Mouse (Mus musculus) midbrain, embryonic 16.5 days (tissue): ENCODE measurements around the gene Krt78. TPM values are rescaled to one million over a fixed set of nuclear protein-coding genes. Genes with fewer than 3 reads are reported as not detected.

Experiments used
- ATAC-seq: fragments of 200-750 bp; cut with Nextera tagmentation; 2 replicates; pipeline ENCODE4 v1.8.0; 2017; ENCODE audit warnings: moderate TSS enrichment
- H3K27ac ChIP-seq: fragments of 300-500 bp; sonication (generic); 2 replicates; pipeline ENCODE4 v1.5.1; 2014; ENCODE audit warnings: mild to moderate bottlenecking, low read length, mixed read lengths
- H3K27me3 ChIP-seq: fragments of 300-500 bp; sonication (generic); 2 replicates; pipeline ENCODE4 v1.6.1; 2014; ENCODE audit warnings: low read depth, low read length, mixed read lengths; ENCODE audit not compliant: control insufficient read depth, insufficient read depth
- H3K36me3 ChIP-seq: fragments of 300-500 bp; sonication (generic); 2 replicates; pipeline ENCODE4 v1.6.1; 2014; ENCODE audit warnings: mild to moderate bottlenecking, low read length, moderate library complexity, mixed read lengths; ENCODE audit not compliant: control insufficient read depth, insufficient read depth
- H3K4me1 ChIP-seq: fragments of 300-500 bp; sonication (generic); 2 replicates; pipeline ENCODE4 v1.6.1; 2014; ENCODE audit warnings: mild to moderate bottlenecking, low read length, mixed read lengths; ENCODE audit not compliant: control insufficient read depth, insufficient read depth
- H3K4me2 ChIP-seq: fragments of 300-500 bp; sonication (generic); 2 replicates; pipeline ENCODE4 v1.6.1; 2014; ENCODE audit warnings: mild to moderate bottlenecking, low read length, mixed read lengths
- H3K4me3 ChIP-seq: fragments of 300-500 bp; sonication (generic); 2 replicates; pipeline ENCODE4 v1.5.1; 2014; ENCODE audit warnings: low read depth, mild to moderate bottlenecking, low read length, moderate library complexity, mixed read lengths
- H3K9ac ChIP-seq: fragments of 300-500 bp; sonication (generic); 2 replicates; pipeline ENCODE4 v1.6.1; 2014; ENCODE audit warnings: low read depth, low read length, mixed read lengths
- H3K9me3 ChIP-seq: fragments of 300-500 bp; sonication (generic); replicated peaks from 2 replicates; pipeline ENCODE4 v1.6.1; 2014; ENCODE audit warnings: mild to moderate bottlenecking, low read length, mixed read lengths; ENCODE audit not compliant: control insufficient read depth, poor library complexity, severe bottlenecking
- WGBS: fragments of 180-500 bp; shearing (Covaris S2); extraction: QIAGEN DNeasy Blood & Tissue Kit; methylation state at CpG from one replicate; pipeline ENCODE4 v1.1.7; 2014; 5-methylcytosine and 5-hydroxymethylcytosine counted together
- polyA plus RNA-seq: library from polyadenylated mRNA; unstranded; fragments of >200 nt; fragmentation: Nextera tagmentation; extraction: Ambion mirVana; gene quantifications from 2 replicates; pipeline ENCODE4 v1.2.1, GENCODE M21; 2015

Gene Krt78
- polyA plus RNA-seq, 1 experiment from 2014 or later = not detected

- ATAC-seq = no peak
- no peak overlapping the region for H3K4me3 ChIP-seq
Observed at GRCm38 (mm10) chr15:101976641-101977040, 22.6 kb upstream of the Krt78 start.

DNA sequence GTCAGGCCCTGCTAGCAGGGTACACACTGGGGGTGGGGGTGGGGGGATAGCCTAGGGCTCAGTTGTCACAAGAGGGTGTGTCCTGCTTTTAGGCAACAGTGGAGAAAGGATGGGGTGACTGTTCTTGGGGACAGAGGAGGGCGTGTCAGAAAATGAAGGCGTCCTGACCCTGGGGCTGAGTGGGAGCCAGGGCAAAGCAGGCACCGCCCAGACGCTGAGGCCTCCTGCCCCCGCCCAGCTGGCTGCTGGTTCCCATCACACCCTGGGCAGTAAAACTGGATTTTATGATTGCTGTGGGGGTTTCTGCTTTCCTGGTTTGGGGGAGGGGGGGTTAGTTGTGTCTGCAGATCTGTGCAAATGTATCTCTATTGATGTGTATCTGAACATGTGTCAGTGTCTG, 21.9 kb upstream of the Krt78 start:
- Histone ChIP-seq H3K4me1 (peaks cover 7% of the 10 kb centered on the region), H3K9ac (no peak overlapping the region), H3K27ac (no peak overlapping the region), H3K4me3 (no peak overlapping the region), H3K27me3 (peaks cover 2% of the 10 kb centered on the region; the same call in 1 of the 2 replicates), H3K36me3 (no peaks in the 10 kb centered on the region), H3K4me2 (no peak overlapping the region), H3K9me3 (no peaks in the 10 kb centered on the region)
- WGBS = 79% methylated on average over 5 of the region's 5 CpGs
- no peak for ATAC-seq

More at GRCm38 (mm10) chr15:101976641-101977040, 22.6 kb upstream of the Krt78 start:
- no peak overlapping the region for H3K4me2 ChIP-seq
- peaks cover 7% of the 10 kb centered on the region for H3K4me1 ChIP-seq
- H3K36me3 ChIP-seq = no peaks in the 10 kb centered on the region
- WGBS = 59% methylated on average over 3 of the region's 3 CpGs
- no peaks in the 10 kb centered on the region for H3K9me3 ChIP-seq
- no peak overlapping the region for H3K27ac ChIP-seq
- H3K27me3 ChIP-seq = peaks cover 2% of the 10 kb centered on the region; the same call in 1 of the 2 replicates
- H3K9ac ChIP-seq = no peak overlapping the region

GRCm38 (mm10) chr15:101974083-101974845, 20.2 kb upstream of the Krt78 start:
- H3K4me2 ChIP-seq = peak overlapping the region; percentile 28; the same call in 1 of the 2 replicates
- no peak for ATAC-seq

DNA sequence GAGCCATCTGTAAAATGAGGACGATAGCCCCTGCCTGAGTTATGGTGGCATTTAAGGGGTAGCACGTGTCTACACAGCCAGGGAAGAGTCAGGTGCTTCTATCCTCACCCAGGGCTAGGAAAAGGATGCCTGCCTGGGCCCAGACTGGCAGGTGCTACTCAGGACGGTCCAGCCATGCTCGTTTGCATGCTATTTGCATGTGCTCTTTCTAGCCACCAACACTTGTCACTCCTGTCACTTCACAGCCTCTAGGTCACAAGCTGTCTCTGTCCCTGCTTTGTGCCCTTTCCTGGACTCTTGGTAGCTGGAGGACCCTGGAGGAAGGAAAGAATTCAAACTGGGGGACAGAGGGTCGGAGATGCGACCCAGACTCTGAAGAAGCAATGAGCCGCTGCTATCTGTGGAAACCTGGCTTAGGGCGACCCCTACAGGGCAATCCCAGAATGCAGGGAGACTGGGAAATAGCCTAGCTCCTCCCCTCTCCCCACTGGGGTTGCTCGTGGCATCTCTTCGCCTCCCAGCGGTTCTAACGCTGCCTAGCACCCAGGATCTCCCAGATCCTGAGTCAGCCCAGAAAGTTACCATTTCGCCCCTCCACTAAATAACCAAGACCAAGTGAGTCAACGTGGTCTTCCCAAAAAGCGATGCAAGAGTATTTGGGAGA, 19.5 kb upstream of the Krt78 start:
- Histone ChIP-seq H3K27ac (no peak overlapping the region), H3K4me2 (peak overlapping the region; percentile 28), H3K4me1 (peaks cover 7% of the 10 kb centered on the region), H3K9me3 (no peaks in the 10 kb centered on the region), H3K4me3 (no peak overlapping the region), H3K9ac (no peak overlapping the region), H3K27me3 (peaks cover 2% of the 10 kb centered on the region; the same call in 1 of the 2 replicates), H3K36me3 (no peaks in the 10 kb centered on the region)
- ATAC-seq = peak; percentile 62
- WGBS = 10% methylated on average over 15 of the region's 15 CpGs

More at GRCm38 (mm10) chr15:101974083-101974845, 20.2 kb upstream of the Krt78 start:
- peaks cover 7% of the 10 kb centered on the region for H3K4me1 ChIP-seq
- H3K4me3 ChIP-seq = no peak overlapping the region
- no peak overlapping the region for H3K9ac ChIP-seq
- H3K27me3 ChIP-seq = peaks cover 2% of the 10 kb centered on the region; the same call in 1 of the 2 replicates
- no peak overlapping the region for H3K27ac ChIP-seq
- WGBS = 58% methylated on average over 15 of the region's 16 CpGs
- H3K9me3 ChIP-seq = no peaks in the 10 kb centered on the region
- no peaks in the 10 kb centered on the region for H3K36me3 ChIP-seq

GRCm38 (mm10) chr15:101970536-101970935, 16.4 kb upstream of the Krt78 start:
- no peaks in the 10 kb centered on the region for H3K36me3 ChIP-seq
- H3K4me3 ChIP-seq = no peak overlapping the region
- no peak for ATAC-seq
- no peak overlapping the region for H3K27ac ChIP-seq
- 5% methylated on average over 3 of the region's 6 CpGs for WGBS
- H3K4me1 ChIP-seq = 0 out of 2 replicates have a peak, but pooled peaks cover 3% of the 10 kb centered on the region
- H3K9me3 ChIP-seq = no peaks in the 10 kb centered on the region
- no peak overlapping the region for H3K9ac ChIP-seq
- no peak overlapping the region for H3K4me2 ChIP-seq
- peaks cover 2% of the 10 kb centered on the region; the same call in 1 of the 2 replicates for H3K27me3 ChIP-seq

GRCm38 (mm10) chr15:101966808-101967207, 12.7 kb upstream of the Krt78 start:
- H3K4me3 ChIP-seq = no peak overlapping the region
- no peak overlapping the region for H3K9ac ChIP-seq
- H3K9me3 ChIP-seq = no peaks in the 10 kb centered on the region
- WGBS = 85% methylated on average over 8 of the region's 8 CpGs
- H3K4me2 ChIP-seq = no peak overlapping the region
- no peak overlapping the region for H3K27ac ChIP-seq
- no peaks in the 10 kb centered on the region for H3K4me1 ChIP-seq
- ATAC-seq = no peak
- H3K27me3 ChIP-seq = peaks cover 1% of the 10 kb centered on the region; the same call in 1 of the 2 replicates
- H3K36me3 ChIP-seq = no peaks in the 10 kb centered on the region

DNA sequence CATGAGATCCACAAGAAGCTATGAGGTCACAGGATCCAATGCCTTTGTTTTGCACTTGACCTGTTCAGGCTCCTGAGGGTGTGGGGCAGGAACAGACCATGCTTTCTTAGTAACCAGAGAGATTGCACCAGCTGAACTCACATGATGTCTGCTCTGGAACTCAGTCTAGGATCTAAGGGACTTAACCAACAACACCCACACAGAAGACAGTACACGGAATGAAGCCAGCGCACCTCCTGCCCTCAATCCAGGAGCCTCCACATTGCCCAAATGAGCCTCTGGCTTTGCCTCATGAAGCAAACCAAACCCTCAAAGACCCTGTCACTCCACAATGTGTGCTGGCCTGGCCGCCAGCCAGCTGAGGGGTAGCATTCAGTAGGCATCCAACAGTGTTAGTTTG, 4.8 kb upstream of the Krt78 start:
- 86% methylated on average over 3 of the region's 3 CpGs for WGBS
- ATAC-seq = no peak
- H3K27me3 ChIP-seq = no peaks in the 10 kb centered on the region

GRCm38 (mm10) chr15:101952733-101953474, 1.2 kb downstream of the Krt78 start:
- Histone ChIP-seq H3K27me3 (no peaks in the 10 kb centered on the region), H3K4me3 (no peak overlapping the region), H3K4me1 (no peaks in the 10 kb centered on the region), H3K9ac (no peak overlapping the region), H3K9me3 (no peaks in the 10 kb centered on the region), H3K27ac (no peak overlapping the region), H3K4me2 (no peak overlapping the region), H3K36me3 (no peaks in the 10 kb centered on the region)
- no peak for ATAC-seq
- 90% methylated on average over 7 of the region's 7 CpGs for WGBS

More for the DNA sequence above, 4.8 kb upstream of the Krt78 start:
- Histone ChIP-seq H3K9me3 (no peaks in the 10 kb centered on the region), H3K4me1 (no peaks in the 10 kb centered on the region), H3K27ac (no peak overlapping the region), H3K9ac (no peak overlapping the region), H3K4me2 (no peak overlapping the region), H3K36me3 (no peaks in the 10 kb centered on the region), H3K4me3 (no peak overlapping the region)
